Comparison of ENCODE assay signal across 13 mouse cellular contexts in genomic region chr3:96524914-96525313, GRCm38 (mm10). TPM values are rescaled to one million over a fixed set of nuclear protein-coding genes. Genes with fewer than 3 reads are reported as not detected.
A peak's percentile ranks its signal among the peaks of the same experiment; 100 is the strongest.
DNase-seq lines count a peak whose midpoint lies in the region; ATAC-seq and TF ChIP-seq lines count a peak whose summit lies in the region.
"Had no signal": no experiment of that assay in that cellular context is flagged by ENCODE, and none has a peak within 500 bp of the region (broad histone marks: within the 10 kb centered on the region; RNA-seq: fewer than 3 reads in every experiment).

Hfe2 (plus strand) TSS chr3:96525172.

- H3K4me2 ChIP-seq in liver, embryonic 14.5 days (ENCODE audit: low read depth) = peak within 1 kb of the TSS; percentile 1
- no peak within 1 kb of the TSS for H3K4me2 ChIP-seq in liver, embryonic 12.5 days
- H3K4me2 ChIP-seq in heart, embryonic 16.5 days (ENCODE audit: low read depth, low read length) = peak within 1 kb of the TSS; percentile 55
- H3K4me2 ChIP-seq in myocyte (ENCODE audit: low read depth) = peak within 1 kb of the TSS; percentile 77
- no peak within 1 kb of the TSS for H3K4me2 ChIP-seq in intestine, postnatal 0 days (replicated peaks; ENCODE audit: low read depth)
- H3K4me2 ChIP-seq: midbrain, embryonic 11.5 days had no signal

- no peak for TF ChIP-seq EP300 in liver, embryonic 14.5 days (IDR thresholded peaks at IDR 0.05; ENCODE audit: low read depth)

- H3K4me3 ChIP-seq in liver, embryonic 14.5 days (ENCODE audit: insufficient read depth in 1 of 2, low read depth in 2 of 2, low read length in 2 of 2) = no peak within 1 kb of the TSS; a peak in 1 of 4 replicates
- H3K4me3 ChIP-seq in liver, embryonic 12.5 days = no peak within 1 kb of the TSS
- H3K4me3 ChIP-seq in heart, embryonic 16.5 days (ENCODE audit: low read length) = peak within 1 kb of the TSS; percentile 30
- peak within 1 kb of the TSS; percentile 35 for H3K4me3 ChIP-seq in myocyte
- no peak within 1 kb of the TSS for H3K4me3 ChIP-seq in intestine, postnatal 0 days (ENCODE audit: low read depth, low read length)
- H3K4me3 ChIP-seq: erythroblast, embryonic 14.5 days had no signal

- H3ac ChIP-seq in myocyte (ENCODE audit: control insufficient read depth, insufficient read length) = no peak within 1 kb of the TSS

- WGBS in liver, embryonic 14.5 days (ENCODE audit: insufficient replicate concordance) = 45% methylated on average over 4 of the region's 4 CpGs
- WGBS in liver, embryonic 12.5 days (ENCODE audit: insufficient replicate concordance) = 43% methylated on average over 4 of the region's 4 CpGs
- WGBS in heart, embryonic 16.5 days = 34% methylated on average over 4 of the region's 4 CpGs
- WGBS in intestine, postnatal 0 days = 79% methylated on average over 4 of the region's 4 CpGs

- H3K4me1 ChIP-seq in liver, embryonic 14.5 days (replicated peaks; ENCODE audit: control insufficient read depth in 2 of 2, insufficient read depth in 2 of 2, low read length in 1 of 2) = no peaks in the 10 kb centered on the region
- H3K4me1 ChIP-seq in liver, embryonic 12.5 days = peaks cover 9% of the 10 kb centered on the region
- H3K4me1 ChIP-seq in heart, embryonic 16.5 days (ENCODE audit: control insufficient read depth, insufficient read depth, low read length) = peaks cover 35% of the 10 kb centered on the region
- no peaks in the 10 kb centered on the region for H3K4me1 ChIP-seq in intestine, postnatal 0 days (replicated peaks; ENCODE audit: control insufficient read depth, insufficient read depth, low read length)

- no peak within 1 kb of the TSS for H3K27ac ChIP-seq in liver, embryonic 14.5 days
- H3K27ac ChIP-seq in liver, embryonic 12.5 days = no peak within 1 kb of the TSS
- H3K27ac ChIP-seq in heart, embryonic 16.5 days (ENCODE audit: low read length) = peak within 1 kb of the TSS; percentile 74
- no peak within 1 kb of the TSS for H3K27ac ChIP-seq in intestine, postnatal 0 days (ENCODE audit: low read depth, low read length)

- no peaks in the 10 kb centered on the region for H3K79me2 ChIP-seq in myocyte (ENCODE audit: control insufficient read depth, insufficient read depth)

- DNase-seq in liver, embryonic 14.5 days (ENCODE audit: low read depth in 3 of 3, low spot score in 3 of 3) = no peak
- DNase-seq in gastrocnemius, postnatal 25 days = peak; percentile 54
- no peak for DNase-seq in adrenal gland, postnatal 14 days
- DNase-seq: adrenal gland, adult 2 months; kidney, postnatal 10 days; thymus, postnatal 14 days had no signal

- no peak within 1 kb of the TSS for H3K9ac ChIP-seq in liver, embryonic 14.5 days (replicated peaks)
- no peak within 1 kb of the TSS for H3K9ac ChIP-seq in liver, embryonic 12.5 days
- peak within 1 kb of the TSS; percentile 38 for H3K9ac ChIP-seq in heart, embryonic 16.5 days (ENCODE audit: low read length)
- H3K9ac ChIP-seq in intestine, postnatal 0 days (ENCODE audit: low read depth, low read length) = no peak within 1 kb of the TSS

- H3K9me3 ChIP-seq in liver, embryonic 14.5 days (ENCODE audit: control insufficient read depth, low read length) = no peaks in the 10 kb centered on the region
- H3K9me3 ChIP-seq in liver, embryonic 12.5 days (replicated peaks) = no peaks in the 10 kb centered on the region
- H3K9me3 ChIP-seq in heart, embryonic 16.5 days (replicated peaks; ENCODE audit: control insufficient read depth, low read length) = no peaks in the 10 kb centered on the region
- no peaks in the 10 kb centered on the region for H3K9me3 ChIP-seq in intestine, postnatal 0 days (ENCODE audit: control insufficient read depth)

- peaks cover 36% of the 10 kb centered on the region for H3K27me3 ChIP-seq in liver, embryonic 14.5 days (ENCODE audit: control insufficient read depth, insufficient read depth, low read length)
- H3K27me3 ChIP-seq in liver, embryonic 12.5 days (replicated peaks) = peaks cover 62% of the 10 kb centered on the region
- H3K27me3 ChIP-seq in heart, embryonic 16.5 days (ENCODE audit: control insufficient read depth, insufficient read depth, low read length) = peaks cover 19% of the 10 kb centered on the region
- H3K27me3 ChIP-seq in myocyte (ENCODE audit: control insufficient read depth, insufficient read depth, insufficient read length) = no peaks in the 10 kb centered on the region
- H3K27me3 ChIP-seq in intestine, postnatal 0 days (replicated peaks; ENCODE audit: control insufficient read depth, insufficient read depth, low read length) = peaks cover 32% of the 10 kb centered on the region

- ATAC-seq in liver, embryonic 14.5 days (ENCODE audit: insufficient read depth) = peak; percentile 44; the same call in 1 of the 2 replicates
- ATAC-seq in liver, embryonic 12.5 days = no peak
- peak; percentile 75 for ATAC-seq in heart, embryonic 16.5 days (replicated peaks; ENCODE audit: extremely low read depth, insufficient read depth, low FRiP score)
- ATAC-seq in intestine, postnatal 0 days = no peak
- ATAC-seq: hindbrain, embryonic 16.5 days had no signal

- no peaks in the 10 kb centered on the region for H3K36me3 ChIP-seq in liver, embryonic 14.5 days (replicated peaks; ENCODE audit: control insufficient read depth, insufficient read depth, low read depth)
- no peaks in the 10 kb centered on the region for H3K36me3 ChIP-seq in liver, embryonic 12.5 days
- no peaks in the 10 kb centered on the region; the same call in 1 of the 2 replicates for H3K36me3 ChIP-seq in heart, embryonic 16.5 days (ENCODE audit: control insufficient read depth, insufficient read depth)
- no peaks in the 10 kb centered on the region for H3K36me3 ChIP-seq in myocyte (ENCODE audit: control insufficient read depth, insufficient read depth)
- H3K36me3 ChIP-seq in intestine, postnatal 0 days (ENCODE audit: control insufficient read depth, insufficient read depth) = no peaks in the 10 kb centered on the region

- TF ChIP-seq CTCF in liver, embryonic 14.5 days (IDR thresholded peaks at IDR 0.05; ENCODE audit: low read depth) = no peak
- TF ChIP-seq CTCF in intestine, postnatal 0 days (IDR thresholded peaks at IDR 0.05; ENCODE audit: low read depth) = no peak

- TF ChIP-seq POLR2A in myocyte (IDR thresholded peaks at IDR 0.05; ENCODE audit: insufficient read length, low read depth) = no peak

TF ChIP-seq in myocyte, 11 proteins besides CTCF, POLR2A, EP300 and RAD21:
- TF ChIP-seq USF1 (IDR thresholded peaks at IDR 0.05; ENCODE audit: low read depth) = no peak
- TF ChIP-seq POLR2AphosphoS2 (IDR thresholded peaks at IDR 0.05; ENCODE audit: insufficient read length, low read depth) = no peak
- no peak for TF ChIP-seq MAX (IDR thresholded peaks at IDR 0.05; ENCODE audit: low read depth)
- TF ChIP-seq REST (IDR thresholded peaks at IDR 0.05; ENCODE audit: insufficient read depth, insufficient read length) = no peak
- TF ChIP-seq SRF (IDR thresholded peaks at IDR 0.05; ENCODE audit: control insufficient read depth, insufficient read length, low read depth) = no peak
- TF ChIP-seq MYOG (IDR thresholded peaks at IDR 0.05; ENCODE audit: control insufficient read depth in 1 of 3, insufficient read depth in 1 of 3, insufficient read length in 2 of 3, low read depth in 2 of 3) = peak in 2 of 3 experiments; percentile 67 to 69
- peak; percentile 15 for TF ChIP-seq TCF12 (IDR thresholded peaks at IDR 0.05; ENCODE audit: insufficient read depth, poor library complexity, severe bottlenecking)
- no peak for TF ChIP-seq TCF3 (IDR thresholded peaks at IDR 0.05; ENCODE audit: insufficient read length, low read depth)
- no peak for TF ChIP-seq E2F4 (IDR thresholded peaks at IDR 0.05; ENCODE audit: insufficient read depth)
- no peak for TF ChIP-seq CEBPB (IDR thresholded peaks at IDR 0.05; ENCODE audit: insufficient read depth, poor library complexity, severe bottlenecking)
- TF ChIP-seq MYOD1 (IDR thresholded peaks at IDR 0.05; ENCODE audit: control insufficient read depth in 1 of 3, insufficient read length in 2 of 3, low read depth in 2 of 3) = peak in 1 of 3 experiments; percentile 72

RNA-seq across cellular contexts. Expression of gene Hfe2, which starts in this region (rescaled TPM):
- polyA plus RNA-seq in liver, embryonic 14.5 days (2012; rRNA removed) = 3.8 and 4.5 TPM in 2 replicates
- polyA plus RNA-seq in liver, embryonic 14.5 days (2014; fragmentation: Nextera tagmentation; extraction: Ambion mirVana) = 4.3 and 4.4 TPM in 2 replicates
- polyA plus RNA-seq in liver, embryonic 12.5 days (2016; fragmentation: Nextera tagmentation; extraction: Ambion mirVana) = 0.68 and 0.98 TPM in 2 replicates
- 100 to 1,000 TPM; 474 to 621 TPM for total RNA-seq in gastrocnemius, postnatal 25 days (2021)
- polyA plus RNA-seq in heart, embryonic 16.5 days (2015; fragmentation: Nextera tagmentation; extraction: Ambion mirVana) = 8.5 and 10.9 TPM in 2 replicates
- polyA plus RNA-seq in myocyte (2012; fragmentation: generic; extraction: Trizol) = 116 TPM
- 0.07 TPM in 1 of 2 replicates, not detected in the other for polyA plus RNA-seq in intestine, postnatal 0 days (2015; fragmentation: Nextera tagmentation; extraction: Ambion mirVana)
- 6.9 TPM in 1 of 2 replicates, not detected in the other for total RNA-seq in adrenal gland, postnatal 14 days (2021)
- polyA plus RNA-seq: erythroblast, embryonic 14.5 days had no signal

Comparison
In these comparisons a context has a peak if more than half of its experiments do, and no peak if none do; other contexts are left out.
1. RNA of gene Hfe2 (total RNA-seq): 474 to 621 TPM in gastrocnemius, postnatal 25 days; 6.9 TPM in adrenal gland, postnatal 14 days; every median in the first group is over 10 times any median in the second.
2. ATAC-seq: peak in liver, embryonic 14.5 days (single experiment) and heart, embryonic 16.5 days (single experiment); none in liver, embryonic 12.5 days (single experiment) and intestine, postnatal 0 days (single experiment).
3. H3K4me2 ChIP-seq: peak in liver, embryonic 14.5 days (single experiment), heart, embryonic 16.5 days (single experiment) and myocyte (single experiment); none in liver, embryonic 12.5 days (single experiment) and intestine, postnatal 0 days (single experiment).
4. H3K4me3 ChIP-seq: peak in heart, embryonic 16.5 days (single experiment) and myocyte (single experiment); none in liver, embryonic 14.5 days (0 of 2), liver, embryonic 12.5 days (single experiment) and intestine, postnatal 0 days (single experiment).